Mouse (Mus musculus): ENCODE data around the gene Sdsl.
A peak's percentile ranks its signal among the peaks of the same experiment; 100 is the strongest.

Sdsl gene

GRCm38 (mm10) chr5:120429692-120430091 is 42.9 kb downstream of the Sdsl start:
- DNase-seq (ENCODE audit: low spot score in 2 of 2) = no peak

DNA sequence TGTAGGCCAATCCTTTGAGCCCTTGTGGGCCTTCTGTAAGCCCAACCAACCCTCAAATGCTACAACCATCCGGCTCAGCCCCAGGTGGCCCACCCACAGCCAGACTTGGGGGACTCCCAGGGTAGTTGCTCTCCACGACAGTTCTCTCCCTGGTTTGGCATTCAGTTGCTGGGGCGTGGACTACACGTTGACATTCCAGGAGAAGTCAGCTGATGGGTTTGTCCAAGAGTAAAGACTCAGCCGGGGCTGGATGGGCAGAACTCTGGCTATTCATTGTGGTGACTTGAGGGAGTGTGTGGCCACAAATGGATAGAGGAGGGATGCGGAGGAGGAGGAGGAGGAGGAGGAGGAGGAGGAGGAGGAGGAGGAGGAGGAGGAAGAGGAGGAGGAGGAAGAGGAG is 43.6 kb downstream of the Sdsl start:
- DNase-seq (ENCODE audit: low spot score in 2 of 2) = no peak

DNA sequence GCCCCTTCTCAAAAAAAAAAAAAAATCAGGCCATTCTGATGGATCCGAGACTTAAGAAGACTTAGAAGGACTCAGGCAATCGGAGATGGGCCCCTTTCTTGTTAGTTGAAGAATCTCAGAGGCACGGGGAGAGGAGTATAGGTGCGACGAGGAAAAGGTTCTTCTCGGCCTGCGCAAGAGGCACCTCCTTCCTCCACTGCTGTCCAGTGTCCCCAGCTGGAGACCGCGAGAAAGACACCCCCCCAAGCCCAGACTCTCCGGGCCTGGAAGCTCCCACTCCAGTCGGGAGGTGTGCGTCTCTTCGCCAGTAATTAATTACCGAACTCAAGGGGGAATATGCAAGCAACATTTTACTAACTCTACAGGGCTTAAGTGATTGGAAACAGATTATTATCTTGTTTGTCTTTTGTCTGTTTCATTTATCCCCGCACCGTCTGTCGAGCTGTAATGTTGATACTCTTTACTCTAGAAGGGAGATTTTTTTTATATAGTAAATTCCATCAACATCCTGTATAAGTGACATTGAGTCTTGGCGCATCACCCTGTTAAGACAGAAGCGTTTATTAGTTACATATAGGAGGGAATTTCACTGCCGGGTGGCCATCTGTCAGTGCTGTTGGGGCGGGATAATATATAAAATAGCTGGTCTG is 44.3 kb downstream of the Sdsl start:
- DNase-seq (ENCODE audit: low spot score in 2 of 2) = no peak

DNA sequence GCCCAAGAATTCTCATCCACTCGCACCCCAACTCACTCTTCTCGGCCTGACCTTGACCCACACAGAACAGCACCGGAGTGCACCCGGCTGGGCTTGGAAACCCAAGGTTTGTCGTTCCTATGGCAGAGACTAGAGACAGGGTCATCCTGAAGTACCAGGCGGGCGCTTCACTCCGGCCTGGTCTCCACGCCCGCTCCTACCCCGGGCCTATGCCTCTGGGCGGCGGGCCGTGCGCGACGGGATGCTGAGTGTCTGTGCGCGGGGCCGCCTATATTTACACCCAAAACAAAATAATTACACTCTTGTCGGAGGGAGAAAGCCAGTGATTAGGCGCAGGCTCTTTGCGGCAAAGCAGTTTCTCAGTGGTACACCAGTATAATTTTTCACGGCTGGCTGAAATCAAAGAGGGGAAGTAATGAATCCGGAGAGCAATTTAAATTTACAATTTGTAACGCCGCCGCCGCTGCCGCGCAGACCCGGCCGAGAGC is 45.1 kb downstream of the Sdsl start:
- no peak for DNase-seq (ENCODE audit: low spot score in 2 of 2)

DNA sequence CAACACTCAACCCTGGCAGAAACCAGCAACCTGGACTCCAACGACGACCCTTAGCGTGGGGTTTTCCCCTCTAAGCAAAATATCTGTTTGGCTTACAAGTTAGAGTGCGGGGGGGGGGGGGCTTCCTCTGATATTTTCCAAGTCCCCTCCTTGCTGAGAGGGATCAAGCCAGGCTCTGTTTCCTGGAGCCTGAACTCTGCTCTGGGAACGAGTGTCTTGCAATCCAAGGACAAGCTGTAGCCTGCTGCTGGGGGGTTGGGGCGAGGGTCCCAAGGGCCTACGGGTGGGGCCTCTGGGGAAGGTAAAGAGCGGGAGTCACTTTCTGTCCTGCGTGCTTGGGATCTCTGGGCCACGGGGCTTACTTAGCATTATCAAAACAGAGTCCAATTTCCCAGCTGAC is 46.0 kb downstream of the Sdsl start:
- no peak for DNase-seq (ENCODE audit: low spot score in 2 of 2)

DNA sequence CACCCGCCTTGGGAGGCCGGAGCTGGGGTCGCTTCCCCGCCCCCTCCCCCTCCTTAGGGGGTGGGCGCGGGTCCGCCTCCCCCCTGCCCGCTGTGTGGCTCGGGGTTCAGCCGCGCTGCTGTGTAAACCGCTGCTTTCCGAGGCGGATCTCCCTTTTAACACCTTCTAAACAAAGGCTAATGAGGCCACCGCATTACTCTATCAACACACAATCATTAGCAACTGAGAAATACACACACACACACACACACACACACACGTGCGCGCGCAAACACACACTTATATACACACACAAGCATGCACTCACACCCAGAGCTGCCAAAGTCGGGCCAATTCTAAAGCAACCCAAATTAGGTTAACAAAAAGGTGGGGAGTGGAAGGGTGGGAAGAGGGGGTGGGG is 46.9 kb downstream of the Sdsl start:
- no peak for DNase-seq (ENCODE audit: low spot score in 2 of 2)

- DNase-seq (ENCODE audit: low spot score in 2 of 2) = no peak
Measured at GRCm38 (mm10) chr5:120424657-120425056, 48.0 kb downstream of the Sdsl start.

GRCm38 (mm10) chr5:120424039-120424438 is 48.6 kb downstream of the Sdsl start:
- DNase-seq (ENCODE audit: low spot score in 2 of 2) = no peak

GRCm38 (mm10) chr5:120420106-120420505 is 52.5 kb downstream of the Sdsl start:
- DNase-seq (ENCODE audit: low spot score in 2 of 2) = peak; percentile 39 to 53

GRCm38 (mm10) chr5:120413436-120413835 is 59.2 kb downstream of the Sdsl start:
- DNase-seq (ENCODE audit: low spot score in 2 of 2) = no peak

GRCm38 (mm10) chr5:120409385-120410378 is 62.9 kb downstream of the Sdsl start:
- peak; percentile 41 to 48 for DNase-seq (ENCODE audit: low spot score in 2 of 2)

GRCm38 (mm10) chr5:120408933-120409332 is 63.7 kb downstream of the Sdsl start:
- DNase-seq (ENCODE audit: low spot score in 2 of 2) = peak in 1 of 2 experiments; percentile 11
